In the genomic region with DNA sequence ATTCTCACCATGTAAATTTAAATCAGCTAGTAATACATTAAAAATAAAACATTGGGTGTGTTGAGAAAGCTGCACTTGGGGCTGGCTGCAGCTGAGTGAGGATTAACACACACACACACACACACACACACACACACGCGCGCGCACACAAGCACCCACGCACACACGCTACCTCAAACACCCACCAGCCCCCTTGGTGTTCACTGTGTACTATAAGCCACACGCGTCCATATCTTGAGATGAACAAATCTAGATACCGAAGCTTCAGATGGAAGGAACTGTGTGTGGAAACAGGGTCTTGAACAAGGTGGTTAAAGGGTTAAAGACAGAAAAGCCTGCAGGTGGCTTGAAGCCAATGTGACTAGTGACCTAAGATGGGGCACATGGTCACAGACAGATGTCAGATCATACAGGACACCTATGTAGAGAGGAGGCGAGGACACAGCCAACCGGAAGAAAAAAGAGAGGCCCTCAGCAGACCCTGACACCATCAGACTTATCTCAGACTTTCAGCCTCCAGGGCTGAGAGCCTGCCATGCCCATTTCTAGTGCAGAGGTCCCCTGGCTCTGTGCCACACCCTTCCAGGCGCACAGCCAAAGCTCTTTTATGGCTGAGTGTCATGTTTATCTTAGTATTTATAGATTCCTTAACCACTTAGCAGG, we compare ENCODE assay signal across 8 mouse cellular contexts. TPM values are rescaled to one million over a fixed set of nuclear protein-coding genes. Genes with fewer than 3 reads are reported as not detected.
DNase-seq lines count a peak whose midpoint lies in the region; ATAC-seq and TF ChIP-seq lines count a peak whose summit lies in the region.

No protein-coding gene starts in this region.

- H3K9me3 ChIP-seq in intestine, embryonic 14.5 days (ENCODE audit: control insufficient read depth, low read length), result no peaks in the 10 kb centered on the region
- H3K9me3 ChIP-seq in lung, embryonic 14.5 days (ENCODE audit: low read depth, low read length), result no peaks in the 10 kb centered on the region
- no peaks in the 10 kb centered on the region for H3K9me3 ChIP-seq in stomach, embryonic 14.5 days (ENCODE audit: control insufficient read depth, low read depth, low read length)

- H3K9ac ChIP-seq in intestine, embryonic 14.5 days (ENCODE audit: low read length), result no peak overlapping the region
- H3K9ac ChIP-seq in lung, embryonic 14.5 days, result no peak overlapping the region
- H3K9ac ChIP-seq in stomach, embryonic 14.5 days (replicated peaks; ENCODE audit: low read depth, low read length), result no peak overlapping the region

- 61% methylated on average over 12 of the region's 12 CpGs for WGBS in intestine, embryonic 14.5 days
- 58% methylated on average over 12 of the region's 12 CpGs for WGBS in lung, embryonic 14.5 days
- 67% methylated on average over 12 of the region's 12 CpGs for WGBS in stomach, embryonic 14.5 days

- H3K27me3 ChIP-seq in intestine, embryonic 14.5 days (replicated peaks; ENCODE audit: control insufficient read depth, insufficient read depth, low read length), result no peaks in the 10 kb centered on the region
- H3K27me3 ChIP-seq in lung, embryonic 14.5 days (ENCODE audit: insufficient read depth, low read length), result no peaks in the 10 kb centered on the region
- H3K27me3 ChIP-seq in stomach, embryonic 14.5 days (ENCODE audit: control insufficient read depth, insufficient read depth, low read length), result no peaks in the 10 kb centered on the region

- no peak overlapping the region for H3K4me2 ChIP-seq in intestine, embryonic 14.5 days (ENCODE audit: low read length)
- peak overlapping the region; percentile 31; the same call in 1 of the 2 replicates for H3K4me2 ChIP-seq in lung, embryonic 14.5 days
- no peak overlapping the region for H3K4me2 ChIP-seq in stomach, embryonic 14.5 days (replicated peaks; ENCODE audit: low read depth, low read length)

- ATAC-seq in intestine, embryonic 14.5 days (replicated peaks; ENCODE audit: low FRiP score, low TSS enrichment, low read depth), result peak; percentile 74
- ATAC-seq in lung, embryonic 14.5 days (ENCODE audit: insufficient read depth), result peak; percentile 86
- peak; percentile 79 for ATAC-seq in stomach, embryonic 14.5 days (ENCODE audit: insufficient number of reproducible peaks, insufficient read depth, low FRiP score, low read depth)

- DNase-seq in cerebellum, postnatal 14 days, result peak; percentile 85 to 89
- DNase-seq in cerebellum, adult 11-12 months, result no peak
- DNase-seq in adrenal gland, adult (ENCODE audit: inconsistent age in 2 of 2, low spot score in 1 of 2), result peak; percentile 83 to 94
- DNase-seq in gastrocnemius, adult 8-10 months (ENCODE audit: low spot score in 2 of 2), result peak; percentile 83 to 88
- DNase-seq in intestine, embryonic 14.5 days (ENCODE audit: low spot score), result peak; percentile 80
- peak; percentile 94 for DNase-seq in lung, embryonic 14.5 days
- DNase-seq in thymus, postnatal 14 days, result no peak

- H3K4me1 ChIP-seq in intestine, embryonic 14.5 days (replicated peaks; ENCODE audit: control insufficient read depth, insufficient read depth, low read length), result peaks cover 20% of the 10 kb centered on the region
- H3K4me1 ChIP-seq in lung, embryonic 14.5 days (ENCODE audit: insufficient read depth), result peaks cover 18% of the 10 kb centered on the region
- H3K4me1 ChIP-seq in stomach, embryonic 14.5 days (ENCODE audit: control insufficient read depth, insufficient read depth, low read length), result peaks cover 16% of the 10 kb centered on the region

- no peak overlapping the region for H3K27ac ChIP-seq in intestine, embryonic 14.5 days (ENCODE audit: low read depth)
- H3K27ac ChIP-seq in lung, embryonic 14.5 days (ENCODE audit: low read depth), result peak overlapping the region; percentile 63; the same call in 1 of the 2 replicates
- H3K27ac ChIP-seq in stomach, embryonic 14.5 days (ENCODE audit: low read length), result no peak overlapping the region; the same call in 1 of the 2 replicates

- no peak for TF ChIP-seq CTCF in lung, embryonic 14.5 days (IDR thresholded peaks at IDR 0.05; ENCODE audit: low read depth)

- H3K4me3 ChIP-seq in intestine, embryonic 14.5 days (ENCODE audit: low read depth, low read length), result no peak overlapping the region
- no peak overlapping the region for H3K4me3 ChIP-seq in lung, embryonic 14.5 days (ENCODE audit: low read depth, low read length)
- no peak overlapping the region for H3K4me3 ChIP-seq in stomach, embryonic 14.5 days (ENCODE audit: low read depth, low read length)

- no peaks in the 10 kb centered on the region for H3K36me3 ChIP-seq in intestine, embryonic 14.5 days (ENCODE audit: control insufficient read depth, insufficient read depth, low read length)
- no peaks in the 10 kb centered on the region for H3K36me3 ChIP-seq in lung, embryonic 14.5 days (ENCODE audit: insufficient read depth)
- no peaks in the 10 kb centered on the region for H3K36me3 ChIP-seq in stomach, embryonic 14.5 days (ENCODE audit: control insufficient read depth, insufficient read depth, low read length)

RNA-seq across cellular contexts. Expression of gene Clmn, which starts 40.5 kb away (rescaled TPM):
- 1 to 10 TPM in 3 of 4 experiments, under 1 TPM in 1; 0.73 to 2.1 (median 1.5) TPM for total RNA-seq in gastrocnemius, adult 8-10 months (2022)
- polyA plus RNA-seq in intestine, embryonic 14.5 days (2014; fragmentation: Nextera tagmentation; extraction: Ambion mirVana), result 3.4 and 4.0 TPM in 2 replicates
- 2.1 and 2.8 TPM in 2 replicates for polyA plus RNA-seq in lung, embryonic 14.5 days (2014; fragmentation: Nextera tagmentation; extraction: Ambion mirVana)
- polyA plus RNA-seq in stomach, embryonic 14.5 days (2014; fragmentation: Nextera tagmentation; extraction: Ambion mirVana), result 3.1 TPM in 2 replicates

Comparison
In these comparisons a context has a peak if more than half of its experiments do, and no peak if none do; other contexts are left out.
1. DNase-seq: peak in cerebellum, postnatal 14 days (2 of 2), adrenal gland, adult (2 of 2), gastrocnemius, adult 8-10 months (2 of 2), intestine, embryonic 14.5 days (single experiment) and lung, embryonic 14.5 days (single experiment); none in cerebellum, adult 11-12 months (single experiment) and thymus, postnatal 14 days (single experiment).
2. Peak in every context shown above with its lines, with median percentiles within 50 percentile points of each other: ATAC-seq.